Mouse (Mus musculus) heart, postnatal 0 days (tissue): ENCODE measurements around the gene Adrb1. TPM values are rescaled to one million over a fixed set of nuclear protein-coding genes. Genes with fewer than 3 reads are reported as not detected.
"Not testable (repeated sequence)": the region's sequence is repeated elsewhere in the genome, so short reads cannot be mapped to it uniquely, and the experiment has no call there.

Experiments used
- ATAC-seq: fragments of 200-750 bp; cut with Nextera tagmentation; 2 replicates; pipeline ENCODE4 v1.8.0; 2017; ENCODE audit warnings: low read depth, moderate number of reproducible peaks, moderate library complexity; ENCODE audit not compliant: insufficient read depth
- DNase-seq: peaks from one replicate; pipeline ENCODE4 v3.0.0-alpha.2; 2016; ENCODE audit warnings: low spot score
- H3K27ac ChIP-seq: fragments of 300-500 bp; sonication (generic); 2 replicates; pipeline ENCODE4 v1.5.1; 2014; ENCODE audit warnings: low read depth, mild to moderate bottlenecking
- H3K27me3 ChIP-seq: fragments of 300-500 bp; sonication (generic); 2 replicates; pipeline ENCODE4 v1.6.1; 2014; ENCODE audit warnings: low read length, mixed read lengths; ENCODE audit not compliant: control insufficient read depth, insufficient read depth
- H3K36me3 ChIP-seq: fragments of 300-500 bp; sonication (generic); replicated peaks from 2 replicates; pipeline ENCODE4 v1.6.1; 2014; ENCODE audit warnings: low read length, mixed read lengths; ENCODE audit not compliant: control insufficient read depth, insufficient read depth
- H3K4me1 ChIP-seq: fragments of 300-500 bp; sonication (generic); 2 replicates; pipeline ENCODE4 v1.6.1; 2014; ENCODE audit warnings: antibody characterized with exemption; ENCODE audit not compliant: control insufficient read depth, insufficient read depth
- H3K4me2 ChIP-seq: fragments of 300-500 bp; sonication (generic); 2 replicates; pipeline ENCODE4 v1.6.1; 2014; ENCODE audit warnings: low read depth, mild to moderate bottlenecking, low read length, moderate library complexity
- H3K4me3 ChIP-seq: fragments of 300-500 bp; sonication (generic); 2 replicates; pipeline ENCODE4 v1.5.1; 2014; ENCODE audit warnings: low read depth, low read length
- H3K9ac ChIP-seq: fragments of 300-500 bp; sonication (generic); replicated peaks from 2 replicates; pipeline ENCODE4 v1.6.1; 2014; ENCODE audit warnings: low read depth, low read length, mixed read lengths
- H3K9me3 ChIP-seq: fragments of 300-500 bp; sonication (generic); replicated peaks from 2 replicates; pipeline ENCODE4 v1.6.1; 2016; ENCODE audit warnings: low read length; ENCODE audit not compliant: control insufficient read depth
- CTCF ChIP-seq: IDR thresholded peaks from 2 replicates; pipeline ENCODE4 v1.5.1; 2016; ENCODE audit warnings: antibody characterized with exemption, control low read depth, low read depth
- EP300 ChIP-seq: IDR thresholded peaks from 2 replicates; pipeline ENCODE4 v1.6.1; 2016; ENCODE audit warnings: antibody characterized with exemption, low read depth
- WGBS: fragments of 180-500 bp; shearing (Covaris S2); extraction: QIAGEN DNeasy Blood & Tissue Kit; methylation state at CpG from one replicate; pipeline ENCODE4 v1.1.7; 2014; 5-methylcytosine and 5-hydroxymethylcytosine counted together
- polyA plus RNA-seq: library from polyadenylated mRNA; unstranded; fragments of >200 nt; fragmentation: Nextera tagmentation; extraction: Ambion mirVana; gene quantifications from 2 replicates; pipeline ENCODE4 v1.2.1, GENCODE M21; 2015
- total RNA-seq: library from RNA; depleted of rRNA; stranded (reverse); fragments of >200 nt; gene quantifications from 2 replicates; pipeline ENCODE4 v1.2.3, GENCODE M21; 2014; ENCODE audit warnings: low replicate concordance; rRNA removed

Gene Adrb1
- total and polyA plus RNA-seq, 2 experiments from 2014 or later: 10.9 to 30.2 TPM

GRCm38 (mm10) chr19:56774408-56774962 is 52.5 kb downstream of the Adrb1 start:
- WGBS: 21% methylated on average over 9 of the region's 9 CpGs
- peak; percentile 85 for DNase-seq
- no peaks in the 10 kb centered on the region for H3K9me3 ChIP-seq
- H3K4me2 ChIP-seq: no peak overlapping the region
- peak overlapping the region; percentile 79 for H3K27ac ChIP-seq
- no peak overlapping the region for H3K4me3 ChIP-seq
- no peaks in the 10 kb centered on the region for H3K27me3 ChIP-seq
- TF ChIP-seq CTCF (no peak), EP300 (peak; percentile 92)
- no peaks in the 10 kb centered on the region for H3K36me3 ChIP-seq
- peak; percentile 88 for ATAC-seq
- no peak overlapping the region for H3K9ac ChIP-seq
- H3K4me1 ChIP-seq: peaks cover 33% of the 10 kb centered on the region

DNA sequence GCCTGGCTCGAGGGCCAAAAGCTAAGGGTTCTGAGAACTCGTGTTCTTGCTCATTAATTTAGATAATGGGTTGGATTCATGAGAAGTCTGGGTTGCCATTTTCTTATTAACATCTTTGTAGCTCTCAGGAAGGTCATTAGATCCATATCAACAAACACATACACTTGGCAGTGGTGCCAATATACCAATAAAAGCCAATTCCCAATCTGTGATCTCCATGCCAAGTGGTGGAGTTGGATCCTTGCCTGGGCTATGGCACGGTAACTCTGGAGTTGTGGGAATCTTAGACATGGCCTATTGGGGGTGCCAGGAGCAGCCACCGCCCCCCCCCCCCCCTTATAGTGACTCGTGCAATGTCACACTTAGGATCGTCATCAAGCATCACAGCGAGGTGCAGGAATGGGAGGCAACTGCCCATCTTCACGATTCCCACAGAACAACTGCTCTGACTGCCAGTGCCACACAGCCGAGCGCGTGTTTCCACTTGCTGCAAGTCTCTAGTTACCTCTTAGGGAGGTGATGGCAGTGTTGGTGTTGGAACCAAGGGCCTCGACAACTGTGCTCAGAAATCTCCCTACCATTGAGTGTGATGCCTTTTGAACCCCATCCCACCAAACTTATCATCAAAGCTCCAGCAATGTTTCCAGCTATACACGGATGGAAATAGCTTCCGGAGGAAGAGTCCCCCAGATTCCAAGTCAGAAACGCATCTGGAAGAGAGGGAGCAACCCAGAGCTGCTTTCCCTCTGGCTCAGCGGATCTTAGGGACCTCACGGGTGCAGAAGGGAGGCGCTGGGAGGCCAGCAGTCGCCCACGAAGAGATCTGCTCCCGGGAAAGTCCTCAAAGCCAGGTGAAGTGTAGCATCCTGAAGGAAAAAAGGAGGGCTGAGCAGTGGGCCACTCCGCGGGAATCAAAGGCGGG is 53.2 kb downstream of the Adrb1 start:
- TF ChIP-seq CTCF (no peak), EP300 (0 out of 2 replicates have a peak, but pooled peaks have one; percentile 8)
- peaks cover 33% of the 10 kb centered on the region for H3K4me1 ChIP-seq
- DNase-seq: no peak
- no peaks in the 10 kb centered on the region for H3K27me3 ChIP-seq
- no peaks in the 10 kb centered on the region for H3K36me3 ChIP-seq
- no peaks in the 10 kb centered on the region for H3K9me3 ChIP-seq
- H3K4me2 ChIP-seq: peak overlapping the region; percentile 50
- WGBS: 16% methylated on average over 22 of the region's 24 CpGs
- peak overlapping the region; percentile 16 for H3K4me3 ChIP-seq
- peak; percentile 5; the same call in 1 of the 2 replicates for ATAC-seq
- peak overlapping the region; percentile 79 for H3K27ac ChIP-seq
- no peak overlapping the region for H3K9ac ChIP-seq

DNA sequence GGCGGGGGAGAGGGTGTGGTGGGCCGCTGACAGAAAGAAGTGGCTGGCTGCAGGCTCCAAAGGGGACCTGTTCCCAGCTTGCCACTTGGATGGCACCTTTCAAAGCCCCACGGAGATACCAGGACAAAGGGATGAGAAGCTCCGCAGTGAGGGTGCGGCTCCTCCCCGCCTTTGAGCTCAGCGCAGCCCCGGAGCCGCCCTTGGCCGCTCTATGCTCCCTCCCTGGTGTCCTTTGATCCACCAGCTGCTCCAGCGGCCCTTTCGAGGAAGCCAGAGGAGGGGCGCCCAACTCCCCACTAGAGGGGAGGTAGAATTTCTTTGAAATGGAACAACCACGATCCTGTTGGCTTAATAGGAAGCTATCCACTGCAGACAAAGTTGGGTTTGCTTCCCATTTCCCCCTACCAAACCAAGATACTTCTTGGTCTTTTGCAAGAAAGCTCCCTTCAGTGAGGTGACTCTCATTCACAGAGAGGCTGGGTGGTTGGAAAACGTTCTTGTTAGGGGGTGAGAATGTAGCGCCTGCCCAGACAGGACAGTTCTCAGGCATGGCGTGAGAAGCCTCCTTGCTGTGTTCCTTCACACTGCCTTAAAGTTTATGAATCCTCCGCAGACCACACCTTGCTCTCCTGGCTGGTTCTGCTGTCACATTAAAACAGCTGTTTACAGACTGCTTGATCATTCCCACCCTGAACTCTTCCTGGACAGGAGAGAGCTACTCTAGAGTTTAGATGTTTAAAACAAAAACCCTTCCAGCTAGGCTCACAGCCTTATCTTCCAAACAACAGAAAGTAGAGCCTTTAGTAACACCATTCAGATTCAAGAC is 54.1 kb downstream of the Adrb1 start:
- Histone ChIP-seq H3K4me2 (peak overlapping the region; percentile 50), H3K27me3 (no peaks in the 10 kb centered on the region), H3K4me1 (peaks cover 33% of the 10 kb centered on the region), H3K9me3 (no peaks in the 10 kb centered on the region), H3K9ac (0 out of 2 replicates have a peak overlapping the region, but pooled peaks have one; percentile 22), H3K27ac (peak overlapping the region; percentile 79), H3K4me3 (peak overlapping the region; percentile 16), H3K36me3 (no peaks in the 10 kb centered on the region)
- ATAC-seq (no peak; the same call in 1 of the 2 replicates), DNase-seq (peak; percentile 49)
- 13% methylated on average over 17 of the region's 18 CpGs for WGBS
- TF ChIP-seq EP300 (no peak), CTCF (no peak)

- DNase-seq (peak; percentile 79), ATAC-seq (peak; percentile 19; the same call in 1 of the 2 replicates)
- Histone ChIP-seq H3K4me3 (no peak overlapping the region), H3K4me2 (peak overlapping the region; percentile 49), H3K4me1 (peaks cover 33% of the 10 kb centered on the region), H3K27me3 (no peaks in the 10 kb centered on the region), H3K27ac (peak overlapping the region; percentile 79; the same call in 1 of the 2 replicates), H3K36me3 (no peaks in the 10 kb centered on the region), H3K9ac (no peak overlapping the region), H3K9me3 (no peaks in the 10 kb centered on the region)
- TF ChIP-seq CTCF: peak; percentile 73
- no peak for TF ChIP-seq EP300
- WGBS: 23% methylated on average over 16 of the region's 16 CpGs
Observed at GRCm38 (mm10) chr19:56776719-56777382, 54.9 kb downstream of the Adrb1 start.

DNA sequence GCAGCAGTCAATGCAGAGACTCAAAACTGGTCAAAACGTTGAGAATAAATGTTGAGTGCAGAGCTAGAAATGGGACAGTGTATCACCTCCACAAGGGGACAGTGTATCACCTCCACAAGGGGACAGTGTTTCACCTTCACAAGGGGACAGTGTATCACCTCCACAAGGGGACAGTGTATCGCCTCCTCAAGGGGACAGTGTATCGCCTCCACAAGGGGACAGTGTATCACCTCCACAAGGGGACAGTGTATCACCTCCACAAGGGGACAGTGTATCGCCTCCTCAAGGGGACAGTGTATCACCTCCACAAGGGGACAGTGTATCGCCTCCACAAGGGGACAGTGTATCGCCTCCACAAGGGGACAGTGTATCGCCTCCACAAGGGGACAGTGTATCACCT is 56.5 kb downstream of the Adrb1 start:
- H3K36me3 ChIP-seq, H3K4me3 ChIP-seq, H3K9me3 ChIP-seq, DNase-seq, H3K9ac ChIP-seq, ATAC-seq, H3K4me2 ChIP-seq, H3K27ac ChIP-seq, H3K27me3 ChIP-seq: not testable (repeated sequence)
- peak; percentile 26 for TF ChIP-seq CTCF
- 90% methylated on average over 7 of the region's 7 CpGs for WGBS
- peaks cover 30% of the 10 kb centered on the region for H3K4me1 ChIP-seq

Other genes starting within 250 kb of the Adrb1 start
- 4.4 and 6.9 TPM in 2 replicates for gene Dclre1a, start 174.0 kb upstream of the Adrb1 start, total RNA-seq
- gene Dclre1a, start 174.0 kb upstream of the Adrb1 start, polyA plus RNA-seq: 9.6 and 11.3 TPM in 2 replicates
- 28.9 and 30.4 TPM in 2 replicates for gene Nhlrc2, start 173.9 kb upstream of the Adrb1 start, total RNA-seq
- gene Nhlrc2, start 173.9 kb upstream of the Adrb1 start, polyA plus RNA-seq: 11.1 and 11.2 TPM in 2 replicates
- 12.2 and 18.4 TPM in 2 replicates for gene Ccdc186, start 100.0 kb downstream of the Adrb1 start, total RNA-seq
- 15.1 and 18.1 TPM in 2 replicates for gene Ccdc186, start 100.0 kb downstream of the Adrb1 start, polyA plus RNA-seq
- gene Tdrd1, start 104.0 kb downstream of the Adrb1 start, total RNA-seq: 0.97 TPM in 1 of 2 replicates, not detected in the other
- gene Tdrd1, start 104.0 kb downstream of the Adrb1 start, polyA plus RNA-seq: 0.05 and 0.10 TPM in 2 replicates
- gene Vwa2, start 152.1 kb downstream of the Adrb1 start, total RNA-seq: 0.11 TPM in 1 of 2 replicates, not detected in the other
- gene Vwa2, start 152.1 kb downstream of the Adrb1 start, polyA plus RNA-seq: not detected in 2 replicates